Mouse (Mus musculus): Measurements from ENCODE around the gene Flt3.

The Flt3 gene

DNA sequence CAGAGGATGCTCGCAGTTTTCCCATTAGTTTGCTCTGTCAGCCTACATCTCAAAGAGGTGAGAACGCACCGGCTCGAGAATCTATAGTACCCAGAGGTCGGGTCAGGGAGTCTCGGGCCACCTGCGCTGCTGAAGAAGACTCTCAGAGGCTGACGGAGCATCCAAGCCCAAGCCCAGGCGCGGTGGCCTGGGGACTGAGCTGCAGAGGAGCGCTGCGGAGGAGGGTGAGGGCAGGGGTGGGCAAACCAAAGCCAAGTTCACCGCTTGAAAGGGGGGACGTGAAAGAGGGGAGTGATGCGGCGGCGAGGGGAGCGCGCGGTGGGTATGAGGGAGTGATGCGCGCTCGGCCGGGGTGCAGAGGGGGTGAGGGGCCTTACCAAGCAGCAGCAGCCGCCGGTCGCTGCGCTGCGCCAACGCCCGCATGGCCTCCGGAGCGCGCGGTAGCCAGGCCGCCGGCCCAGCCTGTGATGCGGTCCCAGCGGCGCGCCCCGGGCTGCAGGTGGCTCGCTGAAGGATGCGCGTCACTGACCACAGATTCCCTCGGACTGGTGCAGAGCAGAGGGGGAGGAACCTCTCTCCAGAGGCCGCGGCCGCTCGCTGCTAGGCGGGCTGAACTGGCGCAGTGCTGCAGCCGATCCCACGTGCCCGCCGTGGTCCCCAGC is at the start of gene Flt3:
Gene Flt3, minus strand, starts transcription at position 647 of the 662 bp plus-strand sequence.
- no peak for DNase-seq (ENCODE audit: low read depth)

DNA sequence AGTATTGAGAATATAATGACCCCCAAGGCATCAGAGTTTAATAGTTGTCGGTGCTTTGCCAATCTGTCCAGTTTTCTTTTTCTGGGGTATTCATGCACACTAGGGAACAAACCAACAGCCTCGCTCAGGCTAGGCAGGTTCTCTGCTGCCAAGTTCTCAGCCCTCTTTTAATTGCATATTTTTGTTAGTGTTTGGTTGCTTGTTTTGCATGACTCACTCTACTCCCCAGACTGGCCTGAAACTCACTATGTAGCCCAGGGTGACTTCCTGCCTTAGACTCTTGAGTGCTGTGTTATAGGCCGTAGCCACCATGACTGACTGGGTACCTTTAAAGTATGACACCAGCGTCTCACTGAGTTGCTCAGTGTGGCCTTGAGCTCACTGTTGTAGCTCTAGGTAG is 48.6 kb upstream of the Flt3 start:
- peak; percentile 14 for DNase-seq (ENCODE audit: low read depth)

DNA sequence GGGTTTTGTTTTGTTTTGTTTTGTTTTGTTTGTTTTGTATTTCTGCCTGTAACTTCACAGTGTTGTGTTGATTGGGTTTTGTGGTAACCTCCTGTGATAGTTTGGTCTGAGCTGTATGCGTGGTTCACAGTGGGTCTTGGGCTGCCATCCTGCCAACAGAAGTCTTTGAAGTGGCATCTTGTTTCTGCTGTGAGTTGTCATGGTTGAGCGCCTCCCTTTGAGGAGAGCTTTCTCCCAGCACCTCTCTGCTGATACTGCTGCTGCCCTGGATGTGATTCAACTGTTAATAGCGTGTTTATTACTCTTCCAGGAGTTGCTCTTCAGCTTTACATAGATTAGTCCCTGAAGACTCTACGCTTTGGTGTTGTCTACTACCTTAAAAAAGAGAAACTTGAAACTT is 48.2 kb upstream of the Flt3 start:
- DNase-seq (ENCODE audit: low read depth), result no peak

DNA sequence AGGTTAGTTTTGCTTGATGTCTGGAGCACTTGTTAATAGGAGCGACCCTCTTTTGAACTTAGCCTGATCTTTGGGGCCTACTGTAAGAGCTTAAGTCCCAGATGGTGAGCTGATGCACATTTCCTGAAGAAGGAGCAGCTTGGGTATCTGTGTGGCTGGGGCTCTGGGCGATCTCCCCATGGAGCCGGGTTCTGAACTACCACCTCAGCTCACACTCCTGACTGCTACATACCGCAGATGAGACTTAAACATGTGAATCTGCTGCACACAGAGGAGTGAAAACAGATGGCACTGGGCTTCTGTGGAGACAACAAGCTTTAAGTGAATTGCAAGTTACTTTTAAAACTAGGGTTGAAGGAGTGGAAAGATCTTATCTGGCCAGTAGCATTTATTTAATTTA is 45.0 kb upstream of the Flt3 start:
- DNase-seq (ENCODE audit: low read depth), result no peak

GRCm38 (mm10) chr5:147444757-147445156 is 44.5 kb upstream of the Flt3 start:
- DNase-seq (ENCODE audit: low read depth), result no peak

DNA sequence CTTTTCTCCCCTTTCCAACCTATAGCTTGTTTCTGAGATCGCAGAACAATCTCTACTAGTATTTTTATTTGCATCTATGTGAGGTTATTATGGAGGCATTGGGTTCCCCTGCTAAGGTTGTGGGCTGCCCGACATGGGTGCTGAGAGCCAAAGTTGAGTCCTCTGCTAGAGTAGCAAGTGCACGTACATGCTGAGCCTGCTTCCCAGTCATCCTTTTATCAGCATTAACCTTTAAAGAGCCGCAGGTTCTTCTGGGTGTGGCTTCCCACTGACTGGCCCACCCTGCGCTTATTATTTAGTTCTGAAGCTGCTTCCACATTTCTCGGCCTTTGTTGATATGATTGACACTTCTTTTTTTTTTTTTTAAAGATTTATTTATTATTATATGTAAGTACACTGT is 44.0 kb upstream of the Flt3 start:
- no peak for DNase-seq (ENCODE audit: low read depth)

DNA sequence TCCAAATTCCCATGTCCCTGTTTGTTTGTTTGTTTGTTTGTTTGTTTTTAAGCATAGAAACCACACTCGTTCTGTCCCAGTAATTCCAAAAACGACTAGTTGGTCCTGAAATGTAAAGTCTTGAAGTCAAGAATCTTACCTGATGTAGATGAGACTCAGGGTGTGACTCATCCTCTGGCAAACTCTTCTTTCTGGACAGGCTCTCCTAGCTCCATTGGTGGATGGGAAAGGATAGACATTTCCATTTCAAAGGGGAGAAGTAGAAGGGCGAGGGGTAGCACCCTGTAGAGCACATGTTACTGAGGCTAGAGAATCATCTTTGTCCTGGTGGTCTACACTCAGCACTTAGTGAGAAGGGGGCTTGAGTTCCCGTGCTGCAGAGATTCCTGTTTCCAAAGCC is 42.5 kb upstream of the Flt3 start:
- no peak for DNase-seq (ENCODE audit: low read depth)

- DNase-seq (ENCODE audit: low read depth), result no peak
Observed at GRCm38 (mm10) chr5:147441979-147442378, 41.7 kb upstream of the Flt3 start.

DNA sequence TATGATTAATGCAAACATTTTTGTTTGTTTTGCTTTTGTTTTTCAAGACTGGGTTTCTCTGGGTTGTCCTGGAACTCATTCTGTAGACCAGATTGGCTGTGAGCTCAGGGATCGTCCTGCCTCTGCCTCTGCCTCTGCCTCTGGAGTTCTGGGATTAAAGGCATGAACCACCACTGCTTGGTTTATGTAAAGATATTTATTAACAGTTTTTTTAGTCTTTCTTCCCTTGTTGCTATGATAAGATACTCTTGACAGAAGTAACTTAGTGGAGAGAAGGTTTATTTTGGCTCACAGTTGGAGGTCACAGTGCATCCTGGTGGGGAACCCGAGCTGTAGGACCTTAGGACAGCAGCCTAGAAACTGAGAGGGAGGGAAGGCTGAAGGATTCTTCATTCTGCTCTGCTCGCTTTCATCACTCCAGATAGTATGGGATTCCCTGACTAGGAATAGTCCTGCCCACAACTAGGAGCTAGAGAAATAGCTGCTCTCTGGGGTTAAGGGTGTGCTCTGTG is 40.8 kb upstream of the Flt3 start:
- no peak for DNase-seq (ENCODE audit: low read depth)

- no peak for DNase-seq (ENCODE audit: low read depth)
Observed at GRCm38 (mm10) chr5:147436491-147436890, 36.2 kb upstream of the Flt3 start.

GRCm38 (mm10) chr5:147435751-147436150 is 35.5 kb upstream of the Flt3 start:
- no peak for DNase-seq (ENCODE audit: low read depth)

- DNase-seq (ENCODE audit: low read depth), result no peak
Observed at GRCm38 (mm10) chr5:147435224-147435623, 34.9 kb upstream of the Flt3 start.

- no peak for DNase-seq (ENCODE audit: low read depth)
Observed at GRCm38 (mm10) chr5:147432927-147433326, 32.6 kb upstream of the Flt3 start.

DNA sequence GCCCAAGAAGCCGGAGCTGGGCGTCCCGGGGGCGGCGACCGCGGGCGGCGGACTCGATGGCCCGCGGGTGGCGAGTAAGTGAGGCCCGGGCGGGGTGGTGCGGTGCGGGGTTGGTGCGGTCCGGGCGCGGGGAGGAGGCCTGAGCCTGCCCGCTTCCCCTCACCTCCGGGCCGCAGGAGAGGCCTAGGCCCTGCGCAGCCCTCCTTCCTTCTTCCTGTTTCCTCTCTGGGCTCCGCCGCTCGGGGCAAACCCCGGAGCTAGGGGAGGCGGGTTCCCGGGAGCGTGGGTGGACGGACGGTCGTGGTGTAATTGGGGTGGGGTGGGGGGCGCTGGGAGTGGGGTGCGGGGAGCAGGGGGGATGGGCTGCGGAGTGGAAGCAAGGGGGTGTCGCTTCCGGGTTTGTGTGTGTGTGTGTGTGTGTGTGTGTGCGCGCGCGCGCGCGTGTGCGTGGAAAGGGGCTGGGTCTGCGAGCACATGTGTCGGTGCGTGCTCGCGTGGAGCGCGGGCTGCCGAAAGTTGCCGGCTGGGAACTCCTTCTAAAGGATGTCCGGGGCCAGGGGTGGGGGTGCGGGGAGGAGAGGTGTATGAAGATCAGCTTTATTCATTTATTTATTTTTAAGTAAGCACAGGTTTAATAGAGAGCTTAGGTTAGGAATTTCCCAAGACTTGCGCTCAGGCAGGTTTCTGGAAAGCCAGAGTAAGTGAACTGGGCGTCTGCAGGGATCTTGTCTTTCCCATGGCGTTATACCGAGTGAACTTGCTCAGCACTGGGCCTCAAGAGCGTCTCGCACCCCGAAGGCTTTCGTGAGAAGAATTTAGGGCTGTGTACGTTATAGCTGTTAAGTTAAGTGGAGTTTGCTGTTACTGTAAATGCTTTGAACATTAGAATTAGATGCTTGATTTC is 30.9 kb upstream of the Flt3 start:
- peak; percentile 75 for DNase-seq (ENCODE audit: low read depth)

GRCm38 (mm10) chr5:147430361-147430935 is 30.2 kb upstream of the Flt3 start:
- DNase-seq (ENCODE audit: low read depth), result peak; percentile 52

DNA sequence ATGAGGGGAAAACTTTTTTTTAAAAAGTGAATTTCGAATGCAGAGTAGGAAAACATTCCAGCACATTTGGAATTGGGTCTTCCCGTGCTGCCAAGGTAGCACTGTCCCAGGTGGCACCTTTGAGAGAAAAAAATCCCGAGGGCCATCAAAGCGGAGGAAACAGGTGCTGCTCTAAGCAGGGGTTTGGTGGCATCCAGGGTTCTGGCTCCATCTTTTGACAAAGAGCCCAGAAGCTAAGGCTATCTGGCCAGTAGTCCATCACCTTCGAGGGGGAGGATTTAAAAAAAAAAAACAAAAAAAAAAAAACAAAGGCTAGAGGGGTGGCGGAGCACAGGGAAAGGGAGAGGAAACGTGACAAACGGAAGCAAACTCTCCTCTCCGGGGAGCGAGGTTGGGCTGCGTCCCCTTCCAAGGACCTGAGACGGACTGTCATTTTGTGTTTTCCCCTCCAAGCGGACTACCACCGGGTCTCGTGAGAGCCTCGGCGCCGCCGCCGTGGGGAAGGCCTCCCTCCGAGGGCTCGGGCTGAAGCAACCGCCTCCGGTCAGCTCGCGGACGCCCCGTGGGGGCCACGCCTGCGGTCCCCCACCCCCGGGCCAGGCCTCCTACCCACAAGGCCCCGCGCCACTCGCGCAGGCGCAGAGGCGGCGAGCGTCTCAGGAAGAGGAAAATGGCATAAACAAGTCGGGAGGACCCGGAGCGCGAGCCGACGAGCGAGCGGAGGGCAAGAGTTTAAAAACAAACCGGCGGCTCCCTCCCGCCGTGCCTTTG is 29.4 kb upstream of the Flt3 start, which contains the start of gene Pan3:
Gene Pan3, plus strand, starts transcription at position 627 of the 771 bp plus-strand sequence.
- DNase-seq (ENCODE audit: low read depth), result peak; percentile 98

DNA sequence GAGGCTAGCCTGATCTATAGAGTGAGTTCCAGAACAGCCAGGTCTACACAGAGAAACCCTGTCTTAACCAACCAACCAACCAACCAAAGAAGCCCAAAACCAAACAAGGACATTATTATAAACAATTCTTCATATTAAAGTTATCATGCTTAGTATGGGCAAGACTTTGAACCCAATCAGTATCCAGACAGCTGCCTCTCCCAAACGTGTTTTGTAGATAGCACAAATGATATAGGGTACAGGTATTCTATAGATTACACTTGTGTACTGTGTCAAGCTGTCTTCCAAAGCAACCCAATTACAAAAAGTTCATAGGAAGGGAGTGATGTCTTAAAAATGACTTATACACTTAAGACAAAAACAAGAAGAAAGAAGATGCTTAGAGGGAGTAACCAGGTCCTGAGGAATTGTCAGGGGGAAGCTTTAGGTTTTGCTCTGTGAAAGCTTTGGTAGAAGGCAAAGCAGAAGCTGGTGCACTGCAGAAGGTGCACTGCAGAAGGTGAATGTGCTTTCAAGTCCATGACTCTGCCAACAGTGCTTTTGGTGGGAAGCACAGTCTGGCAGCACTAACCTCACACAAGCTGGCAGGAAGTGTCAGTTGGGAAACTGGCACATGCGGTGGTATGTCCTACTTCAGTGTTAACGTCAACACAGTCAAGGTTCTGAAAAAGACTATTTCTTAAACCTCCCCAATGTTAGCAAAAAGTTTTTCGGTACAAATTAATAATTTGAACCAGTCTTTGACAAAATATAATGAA is 25.9 kb upstream of the Flt3 start:
- DNase-seq (ENCODE audit: low read depth), result no peak

DNA sequence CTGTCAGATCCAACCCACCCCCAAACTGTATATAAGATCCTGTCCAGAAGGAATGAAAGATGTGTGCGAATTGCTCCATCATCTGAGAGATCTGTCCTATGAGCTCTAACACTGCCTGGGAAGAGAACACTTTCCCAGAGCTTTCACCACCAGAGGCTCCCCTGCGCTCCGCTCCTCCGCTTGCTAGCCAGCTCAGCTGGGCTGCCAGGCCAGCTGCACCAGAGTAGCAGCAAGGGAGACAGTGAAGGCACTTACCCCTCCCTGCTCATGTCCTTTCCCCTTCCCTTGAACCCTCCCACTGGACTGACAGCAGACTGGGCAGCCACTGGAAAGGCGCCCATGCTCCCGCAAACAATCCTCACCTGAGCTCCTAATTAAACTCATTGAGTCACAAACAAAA is 23.3 kb upstream of the Flt3 start:
- DNase-seq (ENCODE audit: low read depth), result no peak

GRCm38 (mm10) chr5:147418394-147419121 is 18.3 kb upstream of the Flt3 start:
- peak; percentile 65 for DNase-seq (ENCODE audit: low read depth)

GRCm38 (mm10) chr5:147417986-147418385 is 17.7 kb upstream of the Flt3 start:
- DNase-seq (ENCODE audit: low read depth), result no peak

DNA sequence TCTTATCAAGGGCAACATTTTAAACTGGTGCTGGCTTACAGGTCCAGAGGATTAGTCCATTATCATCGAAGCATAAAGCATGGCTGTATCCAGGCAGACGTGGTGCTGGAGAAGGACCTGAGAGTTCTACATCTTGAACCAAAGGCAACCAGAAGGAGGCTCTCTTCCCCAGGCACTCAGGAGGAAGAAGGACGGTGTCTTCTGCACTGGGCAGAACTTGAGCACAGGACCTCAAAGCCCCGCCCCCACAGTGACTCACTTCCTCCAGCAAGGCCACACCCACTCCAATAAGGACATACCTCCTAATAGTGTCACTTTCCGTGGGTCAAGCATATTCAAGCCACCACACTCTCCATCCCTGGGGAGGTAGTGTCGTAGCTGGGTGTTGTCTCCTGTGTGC is 10.3 kb upstream of the Flt3 start:
- DNase-seq (ENCODE audit: low read depth), result no peak

All from NIH3T3 (cell line).